Mouse (Mus musculus) midbrain, embryonic 14.5 days (tissue): ENCODE measurements around the gene Gm7876. TPM values are rescaled to one million over a fixed set of nuclear protein-coding genes. Genes with fewer than 3 reads are reported as not detected.
"Not testable (repeated sequence)": the region's sequence is repeated elsewhere in the genome, so short reads cannot be mapped to it uniquely, and the experiment has no call there.

Experiments used
- ATAC-seq: fragments of 200-750 bp; cut with Nextera tagmentation; 2 replicates; pipeline ENCODE4 v1.8.0; 2017; ENCODE audit warnings: moderate number of reproducible peaks, moderate library complexity; ENCODE audit not compliant: low FRiP score, low TSS enrichment
- DNase-seq: peaks from one replicate; pipeline ENCODE4 v3.0.0-alpha.2; 2015
- H3K27ac ChIP-seq: fragments of 300-500 bp; sonication (generic); replicated peaks from 2 replicates; pipeline ENCODE4 v1.5.1; 2014; ENCODE audit warnings: mild to moderate bottlenecking, low read depth, low read length, moderate library complexity
- H3K27me3 ChIP-seq: fragments of 300-500 bp; sonication (generic); 2 replicates; pipeline ENCODE4 v1.6.1; 2014; ENCODE audit warnings: low read length, control low read depth, mixed read lengths; ENCODE audit not compliant: control insufficient read depth, insufficient read depth
- H3K36me3 ChIP-seq: fragments of 300-500 bp; sonication (generic); 2 replicates; pipeline ENCODE4 v1.6.1; 2014; ENCODE audit warnings: low read length, control low read depth; ENCODE audit not compliant: control insufficient read depth, insufficient read depth
- H3K4me1 ChIP-seq: fragments of 300-500 bp; sonication (generic); 2 replicates; pipeline ENCODE4 v1.6.1; 2014; ENCODE audit warnings: mild to moderate bottlenecking, antibody characterized with exemption, low read length, control low read depth; ENCODE audit not compliant: control insufficient read depth, insufficient read depth
- H3K4me2 ChIP-seq: fragments of 300-500 bp; sonication (generic); 2 replicates; pipeline ENCODE4 v1.6.1; 2014; ENCODE audit warnings: mild to moderate bottlenecking, low read length, moderate library complexity
- H3K4me3 ChIP-seq: fragments of 300-500 bp; sonication (generic); replicated peaks from 2 replicates; pipeline ENCODE4 v1.5.1; 2014; ENCODE audit warnings: low read depth, low read length
- H3K9ac ChIP-seq: fragments of 300-500 bp; sonication (generic); replicated peaks from 2 replicates; pipeline ENCODE4 v1.6.1; 2014; ENCODE audit warnings: mild to moderate bottlenecking, low read length, moderate library complexity
- H3K9me3 ChIP-seq: fragments of 300-500 bp; sonication (generic); 2 replicates; pipeline ENCODE4 v1.6.1; 2016; ENCODE audit warnings: low read length, control low read depth, mixed read lengths; ENCODE audit not compliant: control insufficient read depth
- WGBS: fragments of 180-500 bp; shearing (Covaris S2); extraction: QIAGEN DNeasy Blood & Tissue Kit; methylation state at CpG from one replicate; pipeline ENCODE4 v1.1.7; 2014; 5-methylcytosine and 5-hydroxymethylcytosine counted together
- polyA plus RNA-seq: library from polyadenylated mRNA; unstranded; fragments of >200 nt; fragmentation: Nextera tagmentation; extraction: Ambion mirVana; gene quantifications from 2 replicates; pipeline ENCODE4 v1.2.1, GENCODE M21; 2014

The Gm7876 gene
- not detected in 2 replicates for polyA plus RNA-seq

DNA sequence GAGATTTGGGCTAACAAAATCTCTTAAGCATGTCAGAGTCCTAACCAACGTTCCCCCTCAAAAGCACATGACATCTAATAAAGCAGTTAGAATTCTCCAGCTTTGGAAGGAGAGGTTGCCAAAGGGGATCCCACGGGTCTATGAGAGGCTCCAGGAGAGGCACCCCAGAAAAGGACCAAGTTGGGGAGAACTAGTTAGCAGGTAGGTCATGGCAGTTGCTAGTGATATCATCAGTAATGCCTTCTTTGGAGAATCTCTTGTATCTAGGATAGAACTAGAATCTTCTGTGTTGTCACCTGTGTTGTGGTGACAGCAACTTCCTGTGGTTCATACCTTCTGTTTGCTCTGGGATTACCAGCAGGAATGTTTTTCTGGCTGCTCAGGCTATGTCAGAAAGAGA, at the start of gene Gm7876:
TSS of gene Gm7876 (plus strand) at position 301 of the 400 bp plus-strand sequence.
- H3K4me1 ChIP-seq, H3K27me3 ChIP-seq, H3K9ac ChIP-seq, H3K4me2 ChIP-seq, ATAC-seq, H3K36me3 ChIP-seq, H3K27ac ChIP-seq, H3K4me3 ChIP-seq, H3K9me3 ChIP-seq, DNase-seq: not testable (repeated sequence)
- 73% methylated on average over 1 of the region's 2 CpGs for WGBS

- ATAC-seq, H3K36me3 ChIP-seq, H3K4me1 ChIP-seq, DNase-seq, H3K9me3 ChIP-seq, H3K4me2 ChIP-seq, H3K27ac ChIP-seq, H3K9ac ChIP-seq, H3K27me3 ChIP-seq, H3K4me3 ChIP-seq: not testable (repeated sequence)
- WGBS: no CpG with 5 or more reads among the region's 2 CpGs
These were observed 45.1 kb upstream of the Gm7876 start, which contains the start of gene Gm3239 for GRCm38 (mm10) chr14:4663892-4664291. Gene Gm3239, plus strand, starts transcription at chr14:4664192.

DNA sequence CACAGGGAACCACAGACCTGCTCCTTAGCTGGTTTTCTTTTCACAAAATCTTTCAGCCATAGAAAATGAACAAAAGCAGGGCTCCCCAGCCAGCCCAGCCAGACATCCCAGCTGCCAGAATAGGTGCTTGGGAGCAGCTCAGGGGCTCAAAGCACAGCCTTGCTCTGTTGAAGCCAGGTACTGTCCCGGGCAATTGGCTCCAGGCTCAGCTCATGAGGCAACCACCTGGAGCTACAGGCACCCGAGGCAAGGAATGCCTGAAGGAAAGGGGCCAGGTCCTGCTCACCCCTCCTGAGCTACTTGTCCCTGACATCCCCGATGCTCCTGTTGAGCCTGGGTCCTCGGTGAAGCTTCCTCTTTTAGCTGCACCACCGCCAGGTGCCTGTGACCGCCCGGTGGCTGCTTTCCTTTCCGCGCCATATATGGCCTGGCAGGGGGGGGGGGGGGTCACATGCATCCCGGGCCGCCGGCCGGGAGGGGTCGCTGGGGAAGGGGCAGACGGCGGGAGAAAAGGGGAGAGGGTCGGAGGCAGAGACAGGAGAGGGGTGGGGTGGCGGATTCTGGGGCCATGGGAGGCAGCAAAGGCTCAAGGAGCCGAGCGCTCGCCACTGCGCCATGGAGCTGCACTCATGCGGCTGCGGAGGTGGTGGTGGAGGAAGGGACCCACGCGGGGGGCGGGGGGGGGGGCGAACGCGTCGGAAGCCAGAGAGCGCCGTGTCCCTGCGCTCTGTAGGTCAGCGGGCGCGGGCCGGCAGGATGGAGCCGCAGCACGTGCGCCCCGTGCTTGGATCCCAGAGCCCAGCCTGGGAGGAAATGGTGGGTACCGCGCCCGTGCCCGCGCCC, 17.2 kb downstream of the Gm7876 start, which contains the start of gene Gm3252:
TSS of gene Gm3252 (plus strand) at position 738 of the 843 bp plus-strand sequence.
- Histone ChIP-seq H3K4me2 (peak within 1 kb of the TSS; percentile 46), H3K4me3 (peak within 1 kb of the TSS; percentile 31)
- not testable (repeated sequence) for H3K27ac ChIP-seq, ATAC-seq, H3K9ac ChIP-seq, H3K4me1 ChIP-seq, H3K36me3 ChIP-seq, H3K27me3 ChIP-seq, H3K9me3 ChIP-seq
- peak; percentile 7 for DNase-seq
- WGBS: 3% methylated on average over 6 of the region's 47 CpGs

Other genes with a start within 250 kb of the Gm7876 start
- not detected in 2 replicates for gene Gm3182, start 227.5 kb upstream of the Gm7876 start, polyA plus RNA-seq
- gene Gm3047, start 153.8 kb upstream of the Gm7876 start, polyA plus RNA-seq: not detected in 2 replicates
- gene Gm8159, start 76.9 kb upstream of the Gm7876 start, polyA plus RNA-seq: not detected in 2 replicates
- 1.2 and 2.1 TPM in 2 replicates for gene Gm3239, start 45.0 kb upstream of the Gm7876 start, polyA plus RNA-seq
- 4.1 and 5.1 TPM in 2 replicates for gene Gm3252, start 17.5 kb downstream of the Gm7876 start, polyA plus RNA-seq
- not detected in 2 replicates for gene Gm9602, start 67.1 kb downstream of the Gm7876 start, polyA plus RNA-seq
- not detected in 2 replicates for gene Gm3269, start 128.9 kb downstream of the Gm7876 start, polyA plus RNA-seq
- 3.0 and 4.4 TPM in 2 replicates for gene Gm3264, start 146.3 kb downstream of the Gm7876 start, polyA plus RNA-seq
- gene Gm3278, start 183.2 kb downstream of the Gm7876 start, polyA plus RNA-seq: not detected in 2 replicates